Mouse (Mus musculus) heart, embryonic 13.5 days (tissue): Measurements from ENCODE around the gene Upp2. TPM values are rescaled to one million over a fixed set of nuclear protein-coding genes. Genes with fewer than 3 reads are reported as not detected.

ENCODE experiments used
- ATAC-seq: fragments of 200-750 bp; cut with Nextera tagmentation; 2 replicates; pipeline ENCODE4 v1.8.0; 2017; ENCODE audit warnings: moderate TSS enrichment; ENCODE audit not compliant: insufficient number of reproducible peaks, low FRiP score, low TSS enrichment; ENCODE audit errors: extremely low read depth
- H3K27ac ChIP-seq: fragments of 300-500 bp; sonication (generic); replicated peaks from 2 replicates; pipeline ENCODE4 v1.5.1; 2015; ENCODE audit warnings: moderate library complexity, mild to moderate bottlenecking, inconsistent platforms
- H3K27me3 ChIP-seq: fragments of 300-500 bp; sonication (generic); replicated peaks from 2 replicates; pipeline ENCODE4 v1.6.1; 2015; ENCODE audit warnings: mild to moderate bottlenecking, inconsistent platforms
- H3K36me3 ChIP-seq: fragments of 300-500 bp; sonication (generic); 2 replicates; pipeline ENCODE4 v1.6.1; 2015; ENCODE audit warnings: mild to moderate bottlenecking, inconsistent platforms
- H3K4me1 ChIP-seq: fragments of 300-500 bp; sonication (generic); 2 replicates; pipeline ENCODE4 v1.6.1; 2015; ENCODE audit warnings: inconsistent platforms
- H3K4me2 ChIP-seq: fragments of 300-500 bp; sonication (generic); 2 replicates; pipeline ENCODE4 v1.6.1; 2015; ENCODE audit warnings: inconsistent platforms, mild to moderate bottlenecking, moderate library complexity
- H3K4me3 ChIP-seq: fragments of 300-500 bp; sonication (generic); 2 replicates; pipeline ENCODE4 v1.5.1; 2015; ENCODE audit warnings: moderate library complexity, mild to moderate bottlenecking, inconsistent platforms
- H3K9ac ChIP-seq: fragments of 300-500 bp; sonication (generic); 2 replicates; pipeline ENCODE4 v1.6.1; 2015; ENCODE audit warnings: inconsistent platforms, mild to moderate bottlenecking, moderate library complexity
- H3K9me3 ChIP-seq: fragments of 300-500 bp; sonication (generic); 2 replicates; pipeline ENCODE4 v1.6.1; 2016; ENCODE audit warnings: inconsistent platforms
- WGBS: fragments of 180-500 bp; shearing (Covaris S2); methylation state at CpG from one replicate; pipeline ENCODE4 v1.1.7; 2015; ENCODE audit warnings: mixed read lengths; 5-methylcytosine and 5-hydroxymethylcytosine counted together
- polyA plus RNA-seq: library from polyadenylated mRNA; unstranded; fragments of >200 nt; fragmentation: Nextera tagmentation; extraction: Ambion mirVana; gene quantifications from 2 replicates; pipeline ENCODE4 v1.2.1, GENCODE M21; 2015

Upp2 gene
- polyA plus RNA-seq, 1 experiment from 2014 or later = 6.4 TPM

- Histone ChIP-seq H3K9me3 (no peaks in the 10 kb centered on the region; the same call in 1 of the 2 replicates), H3K9ac (no peak overlapping the region), H3K36me3 (no peaks in the 10 kb centered on the region), H3K4me1 (no peaks in the 10 kb centered on the region), H3K4me3 (no peak overlapping the region), H3K27me3 (no peaks in the 10 kb centered on the region), H3K27ac (no peak overlapping the region), H3K4me2 (no peak overlapping the region)
- ATAC-seq = no peak
- WGBS = 76% methylated on average over 1 of the region's 1 CpGs
Measured at GRCm38 (mm10) chr2:58656959-58657358, 89.9 kb downstream of the Upp2 start.

- no peak for ATAC-seq
- Histone ChIP-seq H3K4me1 (no peaks in the 10 kb centered on the region), H3K27ac (no peak overlapping the region), H3K9me3 (no peaks in the 10 kb centered on the region; the same call in 1 of the 2 replicates), H3K27me3 (no peaks in the 10 kb centered on the region), H3K4me3 (no peak overlapping the region), H3K36me3 (no peaks in the 10 kb centered on the region), H3K9ac (no peak overlapping the region), H3K4me2 (no peak overlapping the region)
- 87% methylated on average over 10 of the region's 10 CpGs for WGBS
Measured at GRCm38 (mm10) chr2:58657855-58658254, 90.8 kb downstream of the Upp2 start.

GRCm38 (mm10) chr2:58660591-58660990 is 93.5 kb downstream of the Upp2 start:
- no peak for ATAC-seq
- H3K4me1 ChIP-seq = no peaks in the 10 kb centered on the region
- H3K9ac ChIP-seq = no peak overlapping the region
- H3K27ac ChIP-seq = no peak overlapping the region
- H3K9me3 ChIP-seq = no peaks in the 10 kb centered on the region; the same call in 1 of the 2 replicates
- 66% methylated on average over 13 of the region's 13 CpGs for WGBS
- no peak overlapping the region for H3K4me3 ChIP-seq
- no peak overlapping the region for H3K4me2 ChIP-seq
- H3K36me3 ChIP-seq = no peaks in the 10 kb centered on the region
- H3K27me3 ChIP-seq = no peaks in the 10 kb centered on the region

GRCm38 (mm10) chr2:58661116-58661515 is 94.0 kb downstream of the Upp2 start:
- Histone ChIP-seq H3K9ac (no peak overlapping the region), H3K9me3 (no peaks in the 10 kb centered on the region; the same call in 1 of the 2 replicates), H3K27ac (no peak overlapping the region), H3K27me3 (no peaks in the 10 kb centered on the region), H3K4me2 (no peak overlapping the region), H3K4me3 (no peak overlapping the region), H3K36me3 (no peaks in the 10 kb centered on the region), H3K4me1 (no peaks in the 10 kb centered on the region)
- no peak for ATAC-seq
- 80% methylated on average over 5 of the region's 5 CpGs for WGBS

GRCm38 (mm10) chr2:58662661-58663060 is 95.6 kb downstream of the Upp2 start:
- WGBS = 81% methylated on average over 9 of the region's 9 CpGs
- no peak overlapping the region for H3K9ac ChIP-seq
- no peak for ATAC-seq
- no peaks in the 10 kb centered on the region; the same call in 1 of the 2 replicates for H3K9me3 ChIP-seq
- no peak overlapping the region for H3K27ac ChIP-seq
- no peak overlapping the region for H3K4me2 ChIP-seq
- H3K4me1 ChIP-seq = peaks cover 8% of the 10 kb centered on the region
- no peaks in the 10 kb centered on the region for H3K27me3 ChIP-seq
- no peak overlapping the region for H3K4me3 ChIP-seq
- no peaks in the 10 kb centered on the region for H3K36me3 ChIP-seq

- no peak overlapping the region for H3K4me2 ChIP-seq
- ATAC-seq = no peak
- H3K27ac ChIP-seq = no peak overlapping the region
- H3K4me3 ChIP-seq = no peak overlapping the region
- no peaks in the 10 kb centered on the region for H3K36me3 ChIP-seq
- no peaks in the 10 kb centered on the region for H3K27me3 ChIP-seq
- H3K9ac ChIP-seq = no peak overlapping the region
- H3K9me3 ChIP-seq = no peaks in the 10 kb centered on the region
- H3K4me1 ChIP-seq = peaks cover 10% of the 10 kb centered on the region
- 74% methylated on average over 7 of the region's 7 CpGs for WGBS
Measured at GRCm38 (mm10) chr2:58663404-58664120, 96.5 kb downstream of the Upp2 start.

- Histone ChIP-seq H3K4me3 (no peak overlapping the region), H3K9ac (no peak overlapping the region), H3K4me1 (peaks cover 10% of the 10 kb centered on the region), H3K27ac (no peak overlapping the region), H3K27me3 (no peaks in the 10 kb centered on the region), H3K4me2 (no peak overlapping the region), H3K9me3 (no peaks in the 10 kb centered on the region), H3K36me3 (no peaks in the 10 kb centered on the region)
- ATAC-seq = no peak
- 76% methylated on average over 12 of the region's 12 CpGs for WGBS
Measured at GRCm38 (mm10) chr2:58665081-58665814, 98.2 kb downstream of the Upp2 start.

GRCm38 (mm10) chr2:58667298-58667697 is 100.2 kb downstream of the Upp2 start:
- Histone ChIP-seq H3K36me3 (no peaks in the 10 kb centered on the region), H3K27me3 (no peaks in the 10 kb centered on the region), H3K9ac (no peak overlapping the region), H3K4me1 (peaks cover 10% of the 10 kb centered on the region), H3K4me2 (no peak overlapping the region), H3K27ac (no peak overlapping the region), H3K4me3 (no peak overlapping the region), H3K9me3 (no peaks in the 10 kb centered on the region)
- WGBS = 11% methylated on average over 3 of the region's 3 CpGs
- no peak for ATAC-seq

- no peak for ATAC-seq
- Histone ChIP-seq H3K9ac (no peak overlapping the region), H3K4me1 (peaks cover 10% of the 10 kb centered on the region), H3K27me3 (no peaks in the 10 kb centered on the region), H3K4me2 (no peak overlapping the region), H3K27ac (no peak overlapping the region), H3K4me3 (no peak overlapping the region), H3K36me3 (no peaks in the 10 kb centered on the region), H3K9me3 (no peaks in the 10 kb centered on the region)
- WGBS = 44% methylated on average over 9 of the region's 9 CpGs
Measured at GRCm38 (mm10) chr2:58667991-58668390, 100.9 kb downstream of the Upp2 start.

GRCm38 (mm10) chr2:58669114-58669513 is 102.0 kb downstream of the Upp2 start:
- 0 out of 2 replicates have a peak, but pooled peaks cover 5% of the 10 kb centered on the region for H3K9me3 ChIP-seq
- peaks cover 10% of the 10 kb centered on the region for H3K4me1 ChIP-seq
- no peak overlapping the region for H3K27ac ChIP-seq
- H3K27me3 ChIP-seq = no peaks in the 10 kb centered on the region
- H3K4me2 ChIP-seq = no peak overlapping the region
- H3K9ac ChIP-seq = no peak overlapping the region
- 62% methylated on average over 3 of the region's 3 CpGs for WGBS
- no peaks in the 10 kb centered on the region for H3K36me3 ChIP-seq
- ATAC-seq = no peak
- H3K4me3 ChIP-seq = no peak overlapping the region

- Histone ChIP-seq H3K4me3 (no peak overlapping the region), H3K4me1 (peaks cover 3% of the 10 kb centered on the region), H3K9ac (no peak overlapping the region), H3K36me3 (no peaks in the 10 kb centered on the region), H3K4me2 (no peak overlapping the region), H3K27ac (no peak overlapping the region), H3K27me3 (no peaks in the 10 kb centered on the region), H3K9me3 (peaks cover 9% of the 10 kb centered on the region; the same call in 1 of the 2 replicates)
- WGBS = 76% methylated on average over 2 of the region's 2 CpGs
- ATAC-seq = no peak
Measured at GRCm38 (mm10) chr2:58672520-58672919, 105.4 kb downstream of the Upp2 start.
